Mouse (Mus musculus) E14TG2a.4 (cell line): Measurements from ENCODE around the gene Foxp1.

ENCODE experiments used
- H3K27me3 ChIP-seq: 2 replicates; pipeline ENCODE4 v1.6.1; 2014; ENCODE audit warnings: low read length, control low read depth; ENCODE audit not compliant: insufficient read depth
- H3K36me3 ChIP-seq: 2 replicates; pipeline ENCODE4 v1.6.1; 2014; ENCODE audit warnings: low read length, control low read depth; ENCODE audit not compliant: insufficient read depth
- H3K4me1 ChIP-seq: replicated peaks from 2 replicates; pipeline ENCODE4 v1.6.1; 2014; ENCODE audit warnings: low read depth, low read length, control low read depth
- H3K4me3 ChIP-seq: replicated peaks from 2 replicates; pipeline ENCODE4 v1.5.1; 2014; ENCODE audit warnings: mild to moderate bottlenecking, low read length
- H3K9me3 ChIP-seq: 2 replicates; pipeline ENCODE4 v1.6.1; 2014; ENCODE audit warnings: low read length, control low read depth
- CTCF ChIP-seq: conservative IDR thresholded peaks from 2 replicates; pipeline ENCODE4 v1.5.1; 2014; ENCODE audit warnings: low read length
- NANOG ChIP-seq: IDR thresholded peaks from 2 replicates; pipeline ENCODE4 v1.6.1; 2014; ENCODE audit warnings: borderline replicate concordance, low read length, mixed read lengths
- POU5F1 ChIP-seq: IDR thresholded peaks from 2 replicates; pipeline ENCODE4 v1.6.1; 2014; ENCODE audit warnings: low read length, borderline replicate concordance

Foxp1 gene

GRCm38 (mm10) chr6:99273177-99273576 is 249.3 kb downstream of the Foxp1 start:
- Histone ChIP-seq H3K36me3 (no peaks in the 10 kb centered on the region), H3K27me3 (0 out of 2 replicates have a peak, but pooled peaks cover 3% of the 10 kb centered on the region), H3K4me3 (no peak overlapping the region), H3K4me1 (no peaks in the 10 kb centered on the region; the same call in 1 of the 2 replicates), H3K9me3 (no peaks in the 10 kb centered on the region)
- TF ChIP-seq NANOG = no peak
- TF ChIP-seq CTCF = no peak
- no peak for TF ChIP-seq POU5F1

DNA sequence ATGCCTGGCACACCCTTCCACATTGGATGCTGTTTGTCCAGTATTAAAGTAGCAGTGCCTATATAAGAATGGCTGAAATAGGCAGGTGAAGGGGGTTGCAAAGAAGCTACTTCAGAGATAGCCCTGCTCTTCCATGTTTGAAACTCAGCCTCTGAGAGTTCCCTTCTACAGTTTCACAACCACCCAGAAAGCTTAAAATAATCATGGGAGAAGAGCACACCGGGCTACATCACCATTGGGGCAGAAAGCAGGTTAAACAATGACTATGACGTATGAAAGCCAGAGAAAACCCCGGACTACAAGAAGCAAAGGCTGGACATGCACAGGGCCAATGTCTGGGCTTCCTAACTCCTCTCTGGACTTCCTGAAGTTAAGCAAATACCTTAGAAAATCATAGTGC is 250.3 kb downstream of the Foxp1 start:
- H3K9me3 ChIP-seq = no peaks in the 10 kb centered on the region
- no peak for TF ChIP-seq NANOG
- TF ChIP-seq POU5F1 = no peak
- no peaks in the 10 kb centered on the region; the same call in 1 of the 2 replicates for H3K4me1 ChIP-seq
- H3K27me3 ChIP-seq = 0 out of 2 replicates have a peak, but pooled peaks cover 3% of the 10 kb centered on the region
- H3K4me3 ChIP-seq = no peak overlapping the region
- no peaks in the 10 kb centered on the region for H3K36me3 ChIP-seq

DNA sequence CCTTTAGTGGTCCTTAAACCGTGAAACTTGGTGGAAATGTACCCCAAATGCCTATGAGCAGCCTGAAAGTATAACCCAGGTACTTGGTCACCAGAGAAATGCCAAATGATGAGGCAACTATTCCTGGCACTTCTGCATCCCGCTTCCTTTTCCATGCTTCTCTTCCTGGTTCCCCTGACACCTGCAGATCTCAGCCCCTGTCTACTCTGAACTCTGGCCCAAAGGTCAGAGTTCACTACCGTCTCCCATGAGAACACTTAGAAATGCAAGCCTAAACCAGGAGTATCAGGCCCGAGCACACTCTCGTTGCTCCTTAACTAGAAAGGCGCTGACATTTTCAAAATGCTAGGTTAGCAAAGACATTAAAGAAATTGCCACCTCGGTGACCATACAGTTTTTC is 250.8 kb downstream of the Foxp1 start:
- no peak for TF ChIP-seq NANOG
- no peak for TF ChIP-seq CTCF
- no peak for TF ChIP-seq POU5F1
- peaks cover 2% of the 10 kb centered on the region for H3K4me1 ChIP-seq
- H3K9me3 ChIP-seq = no peaks in the 10 kb centered on the region
- H3K4me3 ChIP-seq = no peak overlapping the region
- H3K27me3 ChIP-seq = 0 out of 2 replicates have a peak, but pooled peaks cover 3% of the 10 kb centered on the region
- no peaks in the 10 kb centered on the region for H3K36me3 ChIP-seq

DNA sequence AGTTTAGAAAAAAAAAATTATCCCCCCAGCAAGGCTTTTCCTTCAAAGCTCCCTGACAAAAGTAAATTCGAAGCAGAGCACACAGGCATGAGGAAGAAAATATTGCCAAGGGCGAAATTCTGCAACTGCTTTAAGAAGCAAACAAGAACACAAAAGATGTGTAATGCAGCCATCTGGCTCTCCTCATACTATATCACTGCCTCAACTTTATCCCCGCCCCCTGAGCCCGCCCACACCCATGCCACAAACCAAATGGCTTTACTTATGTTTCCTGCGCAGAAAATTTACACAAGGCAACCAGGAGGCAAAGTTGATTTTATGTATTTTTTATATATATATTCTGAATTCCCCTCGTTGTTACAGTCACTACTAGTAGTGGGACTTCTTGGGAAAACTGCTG is 252.6 kb downstream of the Foxp1 start:
- TF ChIP-seq CTCF (no peak), NANOG (no peak), POU5F1 (no peak)
- Histone ChIP-seq H3K36me3 (no peaks in the 10 kb centered on the region), H3K4me1 (peaks cover 20% of the 10 kb centered on the region), H3K27me3 (0 out of 2 replicates have a peak, but pooled peaks cover 3% of the 10 kb centered on the region), H3K4me3 (no peak overlapping the region), H3K9me3 (no peaks in the 10 kb centered on the region)

DNA sequence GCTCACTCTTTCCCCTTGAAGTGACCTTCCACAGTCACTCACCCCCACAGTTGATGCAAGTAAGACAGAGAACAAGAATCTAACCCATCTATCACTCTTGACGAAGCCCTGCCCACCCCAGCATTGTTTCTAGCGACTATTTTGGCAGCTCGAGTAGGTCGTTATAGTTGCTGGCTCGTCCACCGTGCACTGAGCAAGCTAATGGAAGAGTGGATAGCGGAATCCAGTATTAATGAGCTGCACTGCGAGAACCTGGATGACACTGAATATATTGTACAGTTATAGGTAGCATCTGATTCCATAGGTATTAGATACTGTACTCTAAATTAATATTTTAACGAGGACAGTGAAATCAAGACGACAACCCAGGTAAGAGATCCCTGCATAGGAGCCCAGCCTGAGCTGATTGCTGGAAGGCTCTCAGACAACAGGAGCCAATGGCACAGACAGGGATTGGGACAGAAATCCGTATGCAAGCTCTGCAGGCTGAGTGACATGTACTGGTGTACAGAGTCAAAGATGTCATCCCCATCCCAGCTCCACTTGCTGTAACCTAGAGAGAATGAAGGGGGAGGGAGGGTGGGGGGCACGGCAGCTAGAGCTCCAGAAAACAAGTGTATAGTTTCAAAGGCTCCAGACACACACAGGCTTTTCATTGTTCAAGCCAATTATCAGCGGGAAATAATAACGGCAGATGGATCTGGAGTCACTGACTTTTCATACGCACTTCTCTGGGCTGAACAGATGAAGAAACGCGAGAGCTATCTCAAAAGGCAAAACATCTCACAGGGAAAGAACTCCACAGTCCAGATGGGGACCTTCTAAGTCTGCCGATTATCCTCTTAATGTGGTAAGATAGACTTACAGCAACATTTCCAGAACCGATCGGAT is 254.1 kb downstream of the Foxp1 start:
- Histone ChIP-seq H3K4me1 (peaks cover 35% of the 10 kb centered on the region), H3K9me3 (no peaks in the 10 kb centered on the region), H3K36me3 (no peaks in the 10 kb centered on the region), H3K27me3 (peaks cover 14% of the 10 kb centered on the region; the same call in 1 of the 2 replicates), H3K4me3 (no peak overlapping the region)
- no peak for TF ChIP-seq POU5F1
- TF ChIP-seq CTCF = no peak
- TF ChIP-seq NANOG = no peak

GRCm38 (mm10) chr6:99265945-99266656 is 256.4 kb downstream of the Foxp1 start:
- Histone ChIP-seq H3K9me3 (no peaks in the 10 kb centered on the region), H3K4me1 (peaks cover 41% of the 10 kb centered on the region), H3K36me3 (no peaks in the 10 kb centered on the region), H3K27me3 (peaks cover 13% of the 10 kb centered on the region; the same call in 1 of the 2 replicates), H3K4me3 (peak overlapping the region; percentile 30)
- TF ChIP-seq POU5F1 = no peak
- no peak for TF ChIP-seq CTCF
- TF ChIP-seq NANOG = peak; percentile 58

GRCm38 (mm10) chr6:99265173-99265572 is 257.3 kb downstream of the Foxp1 start:
- Histone ChIP-seq H3K36me3 (no peaks in the 10 kb centered on the region), H3K4me3 (no peak overlapping the region), H3K9me3 (no peaks in the 10 kb centered on the region), H3K27me3 (peaks cover 10% of the 10 kb centered on the region; the same call in 1 of the 2 replicates), H3K4me1 (peaks cover 41% of the 10 kb centered on the region)
- no peak for TF ChIP-seq POU5F1
- no peak for TF ChIP-seq CTCF
- no peak for TF ChIP-seq NANOG
